Mouse (Mus musculus): ENCODE data around the gene Sirt7.

DNA sequence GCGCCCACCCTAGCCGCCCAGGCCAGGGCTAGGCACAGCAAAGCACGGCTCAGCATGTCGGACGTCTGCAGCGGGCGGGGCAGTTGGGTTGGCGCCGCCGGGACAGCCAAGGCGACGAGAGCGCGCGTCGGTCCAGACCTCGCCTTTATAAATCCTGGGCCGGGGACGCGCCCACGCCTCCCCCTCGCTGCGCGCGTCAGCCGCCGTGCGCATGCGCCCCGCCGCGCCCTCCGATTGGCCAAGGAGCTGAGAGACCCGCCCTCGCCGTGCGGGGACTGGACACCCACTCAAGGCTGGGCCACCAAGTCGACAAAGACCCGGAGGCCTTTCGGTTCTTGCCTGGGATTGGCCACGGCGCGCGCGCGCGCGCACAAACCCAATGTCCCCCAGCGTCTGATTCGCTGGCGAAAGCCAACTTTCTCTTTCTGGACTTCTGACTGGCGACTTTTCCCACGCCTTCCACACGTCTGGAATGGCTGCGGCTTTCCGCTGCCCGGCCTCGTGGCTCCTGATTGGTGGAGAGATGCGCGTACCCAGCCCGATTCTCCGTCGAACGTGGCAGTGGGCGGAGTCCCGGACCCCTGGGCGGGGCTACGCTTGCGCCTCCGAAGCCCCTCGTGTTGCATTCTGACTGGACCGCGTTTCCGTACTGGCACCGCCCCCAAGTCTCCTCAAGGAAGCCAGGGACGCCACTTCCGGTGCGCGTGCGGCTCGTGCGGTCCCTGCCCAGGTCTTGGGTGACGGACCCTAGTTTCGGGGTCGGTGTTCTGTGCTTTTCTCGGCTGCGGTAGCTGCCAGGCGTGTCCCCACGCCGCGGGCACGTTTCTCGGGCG is 52.1 kb downstream of the Sirt7 start, which contains the start of gene P4hb:
- no peak for TF ChIP-seq CTCF (IDR thresholded peaks at IDR 0.05; ENCODE audit: control insufficient read depth, insufficient read depth, low read length)
- peak; percentile 93; the same call in 1 of the 2 replicates for TF ChIP-seq POLR2A (IDR thresholded peaks at IDR 0.05; ENCODE audit: borderline replicate concordance, control insufficient read depth, low read depth, low read length)
